11 mouse cellular contexts compared by ENCODE assay signal in the genomic region with DNA sequence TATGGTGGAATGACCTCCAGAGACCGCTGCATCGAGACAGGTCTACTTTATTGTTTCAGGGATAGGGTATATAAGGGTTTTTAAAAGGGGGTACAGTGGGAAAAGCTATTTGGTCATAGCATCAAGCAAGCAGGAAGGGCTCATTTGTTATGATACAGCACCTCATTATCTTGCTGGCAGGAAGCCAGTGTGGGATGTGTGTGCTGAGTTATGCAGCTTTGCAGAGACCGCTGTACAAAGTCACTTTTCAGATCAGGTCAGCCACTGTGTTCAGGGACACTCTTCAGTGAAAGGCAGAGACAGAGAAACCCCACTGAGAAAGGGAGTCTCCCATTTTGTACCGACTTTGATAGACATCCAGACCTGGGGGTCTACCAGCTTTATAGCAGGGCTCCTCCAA.
DNase-seq lines count a peak whose midpoint lies in the region; ATAC-seq and TF ChIP-seq lines count a peak whose summit lies in the region.
"Had no signal": no experiment of that assay in that cellular context is flagged by ENCODE, and none has a peak within 500 bp of the region (broad histone marks: within the 10 kb centered on the region; RNA-seq: fewer than 3 reads in every experiment).

No protein-coding gene starts in this region.

- no peak for TF ChIP-seq CTCF in MEL (IDR thresholded peaks at IDR 0.05 in 2 of 3, conservative IDR thresholded peaks at IDR 0.05 in 1 of 3; ENCODE audit: control insufficient read depth in 1 of 3, insufficient read depth in 1 of 3, low read depth in 2 of 3, low read length in 3 of 3, poor library complexity in 1 of 3, severe bottlenecking in 1 of 3)
- TF ChIP-seq CTCF in liver, embryonic 14.5 days (IDR thresholded peaks at IDR 0.05; ENCODE audit: low read depth): no peak
- no peak for TF ChIP-seq CTCF in forebrain, postnatal 0 days (IDR thresholded peaks at IDR 0.05; ENCODE audit: low read depth)

- TF ChIP-seq RAD21 in MEL (IDR thresholded peaks at IDR 0.05; ENCODE audit: low read depth, low read length): no peak

- 0 out of 2 replicates have a peak, but pooled peaks cover 3% of the 10 kb centered on the region for H3K4me1 ChIP-seq in hindbrain, embryonic 14.5 days (replicated peaks; ENCODE audit: control insufficient read depth, insufficient read depth, low read length)
- H3K4me1 ChIP-seq in hindbrain, embryonic 11.5 days (replicated peaks; ENCODE audit: control insufficient read depth, insufficient read depth, low read length): no peaks in the 10 kb centered on the region
- H3K4me1 ChIP-seq in MEL (ENCODE audit: control insufficient read depth in 1 of 2, insufficient read depth in 2 of 2, low read length in 2 of 2): peaks cover 14 to 30% of the 10 kb centered on the region in 2 experiments
- H3K4me1 ChIP-seq in heart, embryonic 15.5 days (replicated peaks): peaks cover 13% of the 10 kb centered on the region
- peaks cover 0 to 2% of the 10 kb centered on the region in 2 experiments; a peak in 3 of 4 replicates for H3K4me1 ChIP-seq in liver, embryonic 14.5 days (replicated peaks; ENCODE audit: control insufficient read depth in 2 of 2, insufficient read depth in 2 of 2, low read length in 1 of 2)
- no peaks in the 10 kb centered on the region for H3K4me1 ChIP-seq in forebrain, postnatal 0 days (ENCODE audit: insufficient read depth)
- H3K4me1 ChIP-seq: neural tube, embryonic 12.5 days had no signal

- TF ChIP-seq POLR2A in MEL (IDR thresholded peaks at IDR 0.05; ENCODE audit: control insufficient read depth in 1 of 2, insufficient read depth in 1 of 2, low read depth in 1 of 2, low read length in 2 of 2, poor library complexity in 1 of 2): no peak

- TF ChIP-seq EP300 in MEL (IDR thresholded peaks at IDR 0.05; ENCODE audit: low read depth in 1 of 2, low read length in 2 of 2): no peak; a peak in 1 of 4 replicates
- TF ChIP-seq EP300 in liver, embryonic 14.5 days (IDR thresholded peaks at IDR 0.05; ENCODE audit: low read depth): no peak

- no peaks in the 10 kb centered on the region; the same call in 1 of the 2 replicates for H3K9me3 ChIP-seq in hindbrain, embryonic 14.5 days (ENCODE audit: control insufficient read depth, low read length)
- no peaks in the 10 kb centered on the region for H3K9me3 ChIP-seq in hindbrain, embryonic 11.5 days (ENCODE audit: control insufficient read depth, low read length)
- H3K9me3 ChIP-seq in MEL (replicated peaks; ENCODE audit: insufficient read depth, low read length): no peaks in the 10 kb centered on the region
- no peaks in the 10 kb centered on the region for H3K9me3 ChIP-seq in heart, embryonic 15.5 days (replicated peaks)
- H3K9me3 ChIP-seq in liver, embryonic 14.5 days (ENCODE audit: control insufficient read depth, low read length): no peaks in the 10 kb centered on the region
- no peaks in the 10 kb centered on the region for H3K9me3 ChIP-seq in forebrain, postnatal 0 days (ENCODE audit: low read length)
- H3K9me3 ChIP-seq: neural tube, embryonic 12.5 days had no signal

- no peaks in the 10 kb centered on the region for H3K27me3 ChIP-seq in hindbrain, embryonic 14.5 days (ENCODE audit: control insufficient read depth, insufficient read depth, low read length)
- no peaks in the 10 kb centered on the region for H3K27me3 ChIP-seq in hindbrain, embryonic 11.5 days (ENCODE audit: control insufficient read depth, insufficient read depth, low read length)
- H3K27me3 ChIP-seq in MEL (ENCODE audit: control insufficient read depth in 1 of 2, insufficient read depth in 2 of 2, low read length in 2 of 2): no peaks in the 10 kb centered on the region
- H3K27me3 ChIP-seq in heart, embryonic 15.5 days: no peaks in the 10 kb centered on the region
- no peaks in the 10 kb centered on the region for H3K27me3 ChIP-seq in liver, embryonic 14.5 days (ENCODE audit: control insufficient read depth, insufficient read depth, low read length)
- H3K27me3 ChIP-seq in forebrain, postnatal 0 days (ENCODE audit: insufficient read depth, low read length): no peaks in the 10 kb centered on the region
- H3K27me3 ChIP-seq: neural tube, embryonic 12.5 days had no signal

- no peak for ATAC-seq in hindbrain, embryonic 14.5 days (ENCODE audit: low FRiP score)
- no peak for ATAC-seq in hindbrain, embryonic 11.5 days (ENCODE audit: low FRiP score)
- ATAC-seq in heart, embryonic 15.5 days (replicated peaks; ENCODE audit: insufficient number of reproducible peaks, insufficient read depth, low FRiP score, low read depth): peak; percentile 58; the same call in 1 of the 2 replicates
- 0 out of 2 replicates have a peak, but pooled peaks have one; percentile 6 for ATAC-seq in liver, embryonic 14.5 days (ENCODE audit: insufficient read depth)
- no peak for ATAC-seq in forebrain, postnatal 0 days

- no peak overlapping the region for H3K9ac ChIP-seq in hindbrain, embryonic 14.5 days
- H3K9ac ChIP-seq in hindbrain, embryonic 11.5 days (ENCODE audit: low read depth, low read length): no peak overlapping the region
- peak overlapping the region; percentile 41 for H3K9ac ChIP-seq in MEL (ENCODE audit: control insufficient read depth, low read depth, low read length, poor library complexity, severe bottlenecking)
- H3K9ac ChIP-seq in heart, embryonic 15.5 days: no peak overlapping the region
- H3K9ac ChIP-seq in liver, embryonic 14.5 days (replicated peaks): no peak overlapping the region
- H3K9ac ChIP-seq in forebrain, postnatal 0 days: no peak overlapping the region
- H3K9ac ChIP-seq: neural tube, embryonic 12.5 days had no signal

- no peak overlapping the region for H3K4me2 ChIP-seq in hindbrain, embryonic 14.5 days (replicated peaks)
- H3K4me2 ChIP-seq in hindbrain, embryonic 11.5 days (replicated peaks; ENCODE audit: low read depth, low read length): no peak overlapping the region
- H3K4me2 ChIP-seq in heart, embryonic 15.5 days: no peak overlapping the region
- H3K4me2 ChIP-seq in liver, embryonic 14.5 days (ENCODE audit: low read depth): no peak overlapping the region
- H3K4me2 ChIP-seq in forebrain, postnatal 0 days (ENCODE audit: low read depth): no peak overlapping the region
- H3K4me2 ChIP-seq: neural tube, embryonic 12.5 days had no signal

- intact Hi-C loops in left cerebral cortex, postnatal 10 days (cut with DNase I): no loop called here

- DNase-seq in hindbrain, embryonic 14.5 days (ENCODE audit: low spot score): peak; percentile 52
- DNase-seq in hindbrain, embryonic 11.5 days (ENCODE audit: low spot score): no peak
- peak; percentile 89 for DNase-seq in MEL (ENCODE audit: low read depth, low spot score)
- peak in 1 of 3 experiments; percentile 7 for DNase-seq in liver, embryonic 14.5 days (ENCODE audit: low read depth in 3 of 3, low spot score in 3 of 3)
- DNase-seq in adrenal gland, adult 2 months: no peak
- no peak for DNase-seq in left cerebral cortex, postnatal 10 days (ENCODE audit: extremely low spot score in 1 of 2, low spot score in 2 of 2)
- DNase-seq in forebrain, postnatal 0 days: no peak
- DNase-seq: gastrocnemius, postnatal 36 days; right cerebral cortex, postnatal 4 days had no signal

- 71% methylated on average over 4 of the region's 4 CpGs for WGBS in hindbrain, embryonic 14.5 days
- WGBS in hindbrain, embryonic 11.5 days: 92% methylated on average over 4 of the region's 4 CpGs
- WGBS in heart, embryonic 15.5 days: 38% methylated on average over 4 of the region's 4 CpGs
- 70% methylated on average over 4 of the region's 4 CpGs for WGBS in liver, embryonic 14.5 days (ENCODE audit: insufficient replicate concordance)
- 78% methylated on average over 4 of the region's 4 CpGs for WGBS in forebrain, postnatal 0 days

- no peak overlapping the region for H3K27ac ChIP-seq in hindbrain, embryonic 14.5 days
- H3K27ac ChIP-seq in hindbrain, embryonic 11.5 days (ENCODE audit: low read depth, low read length): no peak overlapping the region
- H3K27ac ChIP-seq in MEL (ENCODE audit: control insufficient read depth, low read depth, low read length): peak overlapping the region; percentile 74
- peak overlapping the region; percentile 76 for H3K27ac ChIP-seq in heart, embryonic 15.5 days
- H3K27ac ChIP-seq in liver, embryonic 14.5 days: no peak overlapping the region
- no peak overlapping the region for H3K27ac ChIP-seq in forebrain, postnatal 0 days (ENCODE audit: low read depth, low read length)
- H3K27ac ChIP-seq: neural tube, embryonic 12.5 days had no signal

- H3K36me3 ChIP-seq in hindbrain, embryonic 14.5 days (replicated peaks; ENCODE audit: control insufficient read depth, insufficient read depth): no peaks in the 10 kb centered on the region
- no peaks in the 10 kb centered on the region for H3K36me3 ChIP-seq in hindbrain, embryonic 11.5 days (ENCODE audit: control insufficient read depth, insufficient read depth, low read length)
- peaks cover 0 to 39% of the 10 kb centered on the region in 2 experiments; a peak in 2 of 4 replicates for H3K36me3 ChIP-seq in MEL (ENCODE audit: control insufficient read depth in 1 of 2, insufficient read depth in 2 of 2, low read length in 2 of 2)
- H3K36me3 ChIP-seq in heart, embryonic 15.5 days: no peaks in the 10 kb centered on the region
- H3K36me3 ChIP-seq in liver, embryonic 14.5 days (replicated peaks; ENCODE audit: control insufficient read depth, insufficient read depth, low read depth): no peaks in the 10 kb centered on the region
- no peaks in the 10 kb centered on the region for H3K36me3 ChIP-seq in forebrain, postnatal 0 days (ENCODE audit: insufficient read depth)
- H3K36me3 ChIP-seq: neural tube, embryonic 12.5 days had no signal

- no peaks in the 10 kb centered on the region for H3K79me2 ChIP-seq in MEL (ENCODE audit: control insufficient read depth, insufficient read depth, low read length, poor library complexity)

- H3K4me3 ChIP-seq in hindbrain, embryonic 14.5 days (replicated peaks; ENCODE audit: low read length): no peak overlapping the region
- no peak overlapping the region for H3K4me3 ChIP-seq in hindbrain, embryonic 11.5 days (ENCODE audit: low read depth, low read length)
- H3K4me3 ChIP-seq in MEL (ENCODE audit: control insufficient read depth in 1 of 2, insufficient read depth in 1 of 2, low read depth in 2 of 2, low read length in 2 of 2): peak overlapping the region in 1 of 2 experiments; percentile 12; a peak in 1 of 4 replicates
- H3K4me3 ChIP-seq in heart, embryonic 15.5 days: no peak overlapping the region
- no peak overlapping the region for H3K4me3 ChIP-seq in liver, embryonic 14.5 days (ENCODE audit: insufficient read depth in 1 of 2, low read depth in 2 of 2, low read length in 2 of 2)
- no peak overlapping the region for H3K4me3 ChIP-seq in forebrain, postnatal 0 days (ENCODE audit: low read depth, low read length)
- H3K4me3 ChIP-seq: neural tube, embryonic 12.5 days had no signal

TF ChIP-seq in MEL, 35 proteins besides CTCF, POLR2A, EP300 and RAD21 (continues in another document):
- TF ChIP-seq KAT2A (conservative IDR thresholded peaks at IDR 0.05; ENCODE audit: low read depth, low read length) (no peak), MAX (IDR thresholded peaks at IDR 0.05; ENCODE audit: low read length) (no peak), GATA1 (IDR thresholded peaks at IDR 0.05; ENCODE audit: low read depth, low read length) (peak; percentile 35), ZNF384 (IDR thresholded peaks at IDR 0.05; ENCODE audit: low read depth, low read length) (no peak), POLR2AphosphoS5 (IDR thresholded peaks at IDR 0.05; ENCODE audit: borderline replicate concordance, low read depth, low read length) (no peak), UBTF (IDR thresholded peaks at IDR 0.05; ENCODE audit: borderline replicate concordance, insufficient read depth, low read depth, low read length) (no peak)

Comparison
In these comparisons a context has a peak if more than half of its experiments do, and no peak if none do; other contexts are left out.
1. DNase-seq: peak in hindbrain, embryonic 14.5 days (single experiment) and MEL (single experiment); none in hindbrain, embryonic 11.5 days (single experiment), adrenal gland, adult 2 months (single experiment), left cerebral cortex, postnatal 10 days (0 of 2) and forebrain, postnatal 0 days (single experiment).
2. ATAC-seq: peak in heart, embryonic 15.5 days (single experiment) and liver, embryonic 14.5 days (single experiment); none in hindbrain, embryonic 14.5 days (single experiment), hindbrain, embryonic 11.5 days (single experiment) and forebrain, postnatal 0 days (single experiment).
3. H3K27ac ChIP-seq: peak in MEL (single experiment) and heart, embryonic 15.5 days (single experiment); none in hindbrain, embryonic 14.5 days (single experiment), hindbrain, embryonic 11.5 days (single experiment), liver, embryonic 14.5 days (single experiment) and forebrain, postnatal 0 days (single experiment).